Comparison of ENCODE assay signal across 30 mouse cellular contexts in genomic region chr17:87418082-87418481, GRCm38 (mm10). TPM values are rescaled to one million over a fixed set of nuclear protein-coding genes. Genes with fewer than 3 reads are reported as not detected.
A peak's percentile ranks its signal among the peaks of the same experiment; 100 is the strongest.
DNase-seq lines count a peak whose midpoint lies in the region; ATAC-seq and TF ChIP-seq lines count a peak whose summit lies in the region.
"Had no signal": no experiment of that assay in that cellular context is flagged by ENCODE, and none has a peak within 500 bp of the region (broad histone marks: within the 10 kb centered on the region; RNA-seq: fewer than 3 reads in every experiment).

No protein-coding gene starts in this region.

- WGBS in liver, postnatal 0 days (ENCODE audit: insufficient replicate concordance), result 66% methylated on average over 7 of the region's 7 CpGs
- 73% methylated on average over 7 of the region's 7 CpGs for WGBS in limb, embryonic 10.5 days

- TF ChIP-seq CTCF in liver, postnatal 0 days (IDR thresholded peaks at IDR 0.05; ENCODE audit: low read depth), result no peak

- TF ChIP-seq EP300 in liver, postnatal 0 days (IDR thresholded peaks at IDR 0.05; ENCODE audit: low read depth), result no peak

- ATAC-seq in activated CD4-positive, CD25-positive, alpha-beta regulatory T cell, adult 4 months, result peak; percentile 61
- no peak for ATAC-seq in liver, postnatal 0 days
- ATAC-seq: forebrain, embryonic 13.5 days; forebrain, embryonic 16.5 days; intestine, embryonic 15.5 days; Patski had no signal

- H3K36me3 ChIP-seq in splenic B cell, adult 2 months (ENCODE audit: control insufficient read depth, insufficient read depth, low read length, poor library complexity, severe bottlenecking), result no peaks in the 10 kb centered on the region
- no peaks in the 10 kb centered on the region for H3K36me3 ChIP-seq in liver, postnatal 0 days (replicated peaks; ENCODE audit: insufficient read depth, low read length)
- H3K36me3 ChIP-seq in limb, embryonic 10.5 days, result no peaks in the 10 kb centered on the region
- H3K36me3 ChIP-seq: G1E; hindbrain, embryonic 15.5 days; intestine, embryonic 15.5 days had no signal

- H3K4me3 ChIP-seq in liver, postnatal 0 days (ENCODE audit: low read depth, low read length), result no peak overlapping the region
- H3K4me3 ChIP-seq in limb, embryonic 10.5 days, result no peak overlapping the region
- H3K4me3 ChIP-seq: forebrain, embryonic 10.5 days; forebrain, embryonic 13.5 days; hindbrain, embryonic 12.5 days; hindbrain, embryonic 15.5 days; intestine, embryonic 15.5 days had no signal

- H3K9ac ChIP-seq in liver, postnatal 0 days (replicated peaks), result no peak overlapping the region
- H3K9ac ChIP-seq: forebrain, embryonic 13.5 days; hindbrain, embryonic 12.5 days; hindbrain, embryonic 15.5 days; intestine, embryonic 15.5 days had no signal

- no peak overlapping the region for H3K27ac ChIP-seq in liver, postnatal 0 days (ENCODE audit: low read depth)
- no peak overlapping the region for H3K27ac ChIP-seq in limb, embryonic 10.5 days
- H3K27ac ChIP-seq: forebrain, embryonic 10.5 days; forebrain, embryonic 13.5 days; hindbrain, embryonic 12.5 days; hindbrain, embryonic 15.5 days; intestine, embryonic 15.5 days had no signal

- no peaks in the 10 kb centered on the region for H3K4me1 ChIP-seq in liver, postnatal 0 days (ENCODE audit: insufficient read depth)
- H3K4me1 ChIP-seq in limb, embryonic 10.5 days, result peaks cover 6% of the 10 kb centered on the region; the same call in 1 of the 2 replicates
- H3K4me1 ChIP-seq: forebrain, embryonic 10.5 days; forebrain, embryonic 13.5 days; hindbrain, embryonic 12.5 days; hindbrain, embryonic 15.5 days; intestine, embryonic 15.5 days had no signal

- no peak overlapping the region for H3K4me2 ChIP-seq in liver, postnatal 0 days (ENCODE audit: low read depth, low read length)
- H3K4me2 ChIP-seq: forebrain, embryonic 13.5 days; heart, embryonic 11.5 days; hindbrain, embryonic 12.5 days; hindbrain, embryonic 15.5 days; intestine, embryonic 15.5 days had no signal

- peak; percentile 33 to 43 for DNase-seq in spleen, postnatal 36 days (ENCODE audit: low spot score in 2 of 2)
- DNase-seq in spleen, postnatal 14 days (ENCODE audit: low spot score in 2 of 2), result no peak
- peak; percentile 48 for DNase-seq in CD4-positive, CD25-positive, alpha-beta regulatory T cell, adult 2 months (ENCODE audit: low read depth, low spot score)
- DNase-seq in splenic B cell, adult 2 months (ENCODE audit: low read depth, low spot score), result peak; percentile 41
- no peak for DNase-seq in thymus, postnatal 36 days
- no peak for DNase-seq in liver, postnatal 0 days
- no peak for DNase-seq in limb, embryonic 10.5 days (ENCODE audit: low spot score)
- DNase-seq: adrenal gland, adult 2 months; adrenal gland, postnatal 14 days; cerebellum, adult 11 months; cerebellum, adult 8-10 months; cerebellum, postnatal 10 days; cerebellum, postnatal 36 days; gastrocnemius, postnatal 10 days; heart, adult 11 months had no signal

- H3K9me3 ChIP-seq in liver, postnatal 0 days (ENCODE audit: low read length), result no peaks in the 10 kb centered on the region
- H3K9me3 ChIP-seq in limb, embryonic 10.5 days (replicated peaks), result no peaks in the 10 kb centered on the region
- H3K9me3 ChIP-seq: forebrain, embryonic 10.5 days; forebrain, embryonic 13.5 days; G1E; hindbrain, embryonic 12.5 days; hindbrain, embryonic 15.5 days; intestine, embryonic 15.5 days had no signal

- H3K27me3 ChIP-seq in splenic B cell, adult 2 months (ENCODE audit: control insufficient read depth, insufficient read depth, low read length, poor library complexity, severe bottlenecking), result no peaks in the 10 kb centered on the region
- no peaks in the 10 kb centered on the region for H3K27me3 ChIP-seq in liver, postnatal 0 days (ENCODE audit: insufficient read depth, low read length)
- H3K27me3 ChIP-seq in limb, embryonic 10.5 days (ENCODE audit: low read depth, poor library complexity, severe bottlenecking), result no peaks in the 10 kb centered on the region
- H3K27me3 ChIP-seq: forebrain, embryonic 13.5 days; hindbrain, embryonic 12.5 days; hindbrain, embryonic 15.5 days; intestine, embryonic 15.5 days; Patski had no signal

RNA-seq across cellular contexts. Expression of gene Stpg4, which starts 9.5 kb away (rescaled TPM):
- polyA plus RNA-seq in activated CD4-positive, CD25-positive, alpha-beta regulatory T cell, adult 4 months (2017; shearing (Covaris generic)), result not detected
- polyA plus RNA-seq in liver, postnatal 0 days (2015; fragmentation: Nextera tagmentation; extraction: Ambion mirVana), result not detected in 2 replicates
- polyA plus RNA-seq in limb, embryonic 10.5 days (2016; fragmentation: Nextera tagmentation; extraction: Ambion mirVana), result not detected in 2 replicates
- polyA plus RNA-seq: adrenal gland, adult 2 months; cortical plate, adult 2 months; embryonic facial prominence, embryonic 11.5 days; embryonic facial prominence, embryonic 14.5 days; forebrain, embryonic 10.5 days; forebrain, embryonic 13.5 days; forebrain, embryonic 16.5 days; G1E; heart, embryonic 11.5 days; heart, embryonic 14.5 days; heart, postnatal 0 days; hindbrain, embryonic 15.5 days; intestine, embryonic 15.5 days; Patski had no signal

RNA-seq across cellular contexts. Expression of gene Calm2, which starts 28.7 kb away (rescaled TPM):
- 100 to 1,000 TPM; 597 to 644 TPM for polyA plus RNA-seq in activated CD4-positive, CD25-positive, alpha-beta regulatory T cell, adult 4 months (2017; shearing (Covaris generic))
- polyA plus RNA-seq in liver, postnatal 0 days (2015; fragmentation: Nextera tagmentation; extraction: Ambion mirVana), result 397 and 413 TPM in 2 replicates
- 1,008 and 1,019 TPM in 2 replicates for polyA plus RNA-seq in limb, embryonic 10.5 days (2016; fragmentation: Nextera tagmentation; extraction: Ambion mirVana)

Comparison
In these comparisons a context has a peak if more than half of its experiments do, and no peak if none do; other contexts are left out.
1. DNase-seq: peak in spleen, postnatal 36 days (2 of 2), CD4-positive, CD25-positive, alpha-beta regulatory T cell, adult 2 months (single experiment) and splenic B cell, adult 2 months (single experiment); none in spleen, postnatal 14 days (0 of 2), thymus, postnatal 36 days (0 of 2), liver, postnatal 0 days (single experiment) and limb, embryonic 10.5 days (single experiment).